Mouse (Mus musculus): ENCODE measurements around the gene Cdhr1.

- TF ChIP-seq CTCF (IDR thresholded peaks at IDR 0.05; ENCODE audit: borderline replicate concordance, extremely low read depth, insufficient read depth, insufficient read length) (no peak), POLR2A (IDR thresholded peaks at IDR 0.05; ENCODE audit: borderline replicate concordance, extremely low read depth, insufficient read depth, insufficient read length, poor library complexity, severe bottlenecking) (no peak)
Measured at GRCm38 (mm10) chr14:37083755-37084154, 14.4 kb downstream of the Cdhr1 start.

All from brain, embryonic 14.5 days (tissue).